Mouse (Mus musculus): ENCODE results near the gene Tshz2.
"Not testable (repeated sequence)": the region's sequence is repeated elsewhere in the genome, so short reads cannot be mapped to it uniquely, and the experiment has no call there.

Gene Tshz2

GRCm38 (mm10) chr2:169632338-169633151, at the start of gene Tshz2:
Tshz2 (plus strand) TSS chr2:169633013.
- DNase-seq = no peak

- no peak for DNase-seq
These were observed 49.3 kb upstream of the Tshz2 start for GRCm38 (mm10) chr2:169583476-169583875.

- DNase-seq = no peak
These were observed 47.9 kb upstream of the Tshz2 start for GRCm38 (mm10) chr2:169584745-169585456.

GRCm38 (mm10) chr2:169585631-169586285, 47.1 kb upstream of the Tshz2 start:
- no peak for DNase-seq

GRCm38 (mm10) chr2:169586688-169587087, 46.1 kb upstream of the Tshz2 start:
- DNase-seq = no peak

- DNase-seq = not testable (repeated sequence)
These were observed 45.2 kb upstream of the Tshz2 start, which contains the start of gene Gm11011 for GRCm38 (mm10) chr2:169587645-169588044. Gm11011 (minus strand) TSS chr2:169587745.

- no peak for DNase-seq
These were observed 43.1 kb upstream of the Tshz2 start for GRCm38 (mm10) chr2:169589697-169590096.

- no peak for DNase-seq
These were observed 42.4 kb upstream of the Tshz2 start for GRCm38 (mm10) chr2:169590412-169590811.

GRCm38 (mm10) chr2:169593742-169594141, 39.1 kb upstream of the Tshz2 start:
- no peak for DNase-seq

- no peak for DNase-seq
These were observed 35.5 kb upstream of the Tshz2 start for GRCm38 (mm10) chr2:169597357-169597756.

- no peak for DNase-seq
These were observed 34.8 kb upstream of the Tshz2 start for GRCm38 (mm10) chr2:169597971-169598370.

GRCm38 (mm10) chr2:169599591-169599990, 33.2 kb upstream of the Tshz2 start:
- DNase-seq = no peak

- no peak for DNase-seq
These were observed 32.6 kb upstream of the Tshz2 start for GRCm38 (mm10) chr2:169600163-169600562.

- DNase-seq = no peak
These were observed 25.7 kb upstream of the Tshz2 start for GRCm38 (mm10) chr2:169606901-169607678.

- no peak for DNase-seq
These were observed 25.0 kb upstream of the Tshz2 start for GRCm38 (mm10) chr2:169607787-169608186.

GRCm38 (mm10) chr2:169609956-169610355, 22.9 kb upstream of the Tshz2 start:
- DNase-seq = no peak

- DNase-seq = no peak
These were observed 21.9 kb upstream of the Tshz2 start for GRCm38 (mm10) chr2:169610882-169611281.

- DNase-seq = no peak
These were observed 21.3 kb upstream of the Tshz2 start for GRCm38 (mm10) chr2:169611557-169611956.

GRCm38 (mm10) chr2:169614683-169615082, 18.1 kb upstream of the Tshz2 start:
- no peak for DNase-seq

GRCm38 (mm10) chr2:169615998-169616397, 16.8 kb upstream of the Tshz2 start:
- no peak for DNase-seq

- DNase-seq = no peak
These were observed 11.6 kb upstream of the Tshz2 start for GRCm38 (mm10) chr2:169621201-169621710.

GRCm38 (mm10) chr2:169630070-169630469, 2.7 kb upstream of the Tshz2 start:
- DNase-seq = no peak
